Mouse (Mus musculus) erythroid progenitor cell, adult 5-6 weeks (primary cell): Measurements from ENCODE around the gene Txnrd1. TPM values are rescaled to one million over a fixed set of nuclear protein-coding genes. Genes with fewer than 3 reads are reported as not detected.

Experiments
- ATAC-seq: replicated peaks from 2 replicates; pipeline ENCODE4 v1.8.0; 2016; ENCODE audit warnings: moderate number of reproducible peaks, mild to moderate bottlenecking, moderate TSS enrichment, inconsistent platforms; ENCODE audit not compliant: poor library complexity, low FRiP score, severe bottlenecking
- total RNA-seq, 2 experiments: library from RNA; stranded (forward) in 1 of 2; stranded (reverse) in 1 of 2; fragments of 150-400 nt in 1 of 2; fragments of 186-747, 209-891 nt in 1 of 2; gene quantifications; 2 replicates each; pipeline versions ENCODE4 v1.2.3 to v1.2.4; 2015 to 2017; ENCODE audit warnings: low replicate concordance in 2 of 2

Txnrd1 gene
- total RNA-seq, 2 experiments from 2014 or later, result 38.1 to 56.8 TPM

DNA sequence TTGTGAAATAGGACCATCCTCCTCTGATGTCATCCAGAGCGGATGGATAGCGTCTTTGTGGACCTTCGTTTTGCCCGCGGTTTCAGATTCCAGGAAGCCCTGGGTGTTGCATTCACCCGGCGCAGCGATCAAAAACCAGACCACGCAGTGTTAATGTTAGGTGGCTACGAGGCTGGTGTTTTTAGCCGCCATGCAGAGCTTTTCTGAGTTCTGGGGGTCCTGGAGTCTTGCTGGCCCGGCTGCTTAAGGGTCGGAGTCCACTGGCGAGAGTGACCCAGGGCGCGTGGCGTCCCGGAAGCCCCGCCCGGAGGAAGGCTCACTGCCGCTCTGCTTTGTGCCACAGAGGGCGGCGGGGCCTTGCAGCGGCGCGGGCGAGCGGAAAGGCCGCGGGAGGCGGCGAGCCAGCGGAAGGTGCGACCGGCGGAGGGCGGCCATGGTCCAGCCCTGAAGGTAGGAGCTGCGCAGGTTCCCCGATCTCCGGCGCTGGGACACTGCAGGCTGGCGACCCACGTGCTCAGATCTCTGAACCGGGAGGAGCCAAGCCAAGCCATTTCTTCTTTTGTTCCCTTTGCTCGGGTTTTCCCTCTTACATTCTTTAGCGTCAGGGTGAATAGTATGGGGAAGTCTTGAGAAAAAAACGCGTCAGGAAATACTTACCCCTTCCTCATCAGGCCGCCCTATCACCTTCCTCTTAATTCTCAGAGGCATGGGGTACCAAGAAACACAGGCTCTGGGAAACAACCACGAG lies 26.6 kb downstream of the Txnrd1 start:
- ATAC-seq, result peak; percentile 67

DNA sequence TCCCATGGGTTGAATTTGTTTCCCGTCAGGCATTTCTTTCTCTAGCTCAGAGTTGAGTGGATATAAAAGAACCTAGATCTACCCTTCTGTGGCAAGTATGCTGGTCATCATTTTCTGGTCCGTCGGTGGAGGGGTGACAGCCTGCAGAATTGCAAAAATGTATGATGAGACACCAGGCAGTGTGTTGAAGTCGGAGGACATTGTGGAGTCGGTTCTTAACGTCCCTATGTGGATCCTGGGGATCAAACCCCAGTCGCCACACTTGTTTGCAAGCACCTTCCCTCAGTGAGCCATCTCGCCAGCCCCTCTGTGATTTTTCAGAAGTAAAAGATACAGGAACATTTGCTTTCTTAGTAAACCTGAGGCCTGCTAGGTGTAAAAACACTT lies 27.2 kb downstream of the Txnrd1 start:
- no peak for ATAC-seq

DNA sequence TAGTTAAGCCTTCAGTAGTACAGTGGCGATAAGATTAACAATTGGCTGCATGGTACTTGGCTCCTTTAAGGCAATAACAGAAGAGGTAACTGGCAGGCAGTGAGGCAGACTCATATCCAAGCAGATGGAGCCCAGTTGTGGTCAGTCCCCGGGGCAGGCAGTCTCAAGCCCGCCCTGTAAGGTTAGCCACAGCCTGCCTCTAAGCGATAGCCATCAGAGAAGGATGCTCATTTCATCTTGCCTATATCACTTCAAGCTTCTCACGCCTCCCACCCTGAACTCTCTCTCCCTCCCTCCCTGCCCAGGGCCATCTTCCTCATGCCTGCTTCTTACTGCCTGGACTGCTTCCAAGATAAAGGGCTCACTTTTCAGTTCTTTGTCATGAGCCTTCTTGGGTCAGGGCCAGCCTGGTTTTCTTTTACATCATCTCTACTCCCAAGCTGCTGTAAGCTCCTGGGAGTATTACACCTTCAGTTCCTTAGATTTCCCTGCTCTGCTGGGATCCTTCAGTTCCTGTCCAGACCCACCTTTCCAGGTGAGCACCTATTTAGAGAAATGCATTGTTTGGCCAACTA lies 29.4 kb downstream of the Txnrd1 start:
- ATAC-seq, result no peak

DNA sequence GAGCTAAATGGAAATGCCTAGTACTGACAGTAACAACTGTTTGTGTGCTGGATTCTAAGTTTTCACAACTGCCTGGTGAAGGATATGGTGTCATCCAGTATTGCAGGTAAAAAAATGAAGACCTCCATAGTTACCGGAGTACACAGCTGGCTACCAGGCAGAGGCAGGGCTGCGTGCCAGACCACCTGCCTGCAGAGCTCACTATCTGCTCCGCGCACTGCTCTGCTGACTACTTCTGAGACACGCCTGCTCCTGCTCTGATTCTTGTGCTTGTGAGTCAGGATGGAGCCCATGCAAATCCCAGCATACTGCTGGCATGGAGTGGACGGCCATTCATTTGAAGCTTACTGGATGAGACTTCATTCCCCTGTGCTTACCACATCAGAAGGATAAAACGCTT lies 30.1 kb downstream of the Txnrd1 start:
- no peak for ATAC-seq

DNA sequence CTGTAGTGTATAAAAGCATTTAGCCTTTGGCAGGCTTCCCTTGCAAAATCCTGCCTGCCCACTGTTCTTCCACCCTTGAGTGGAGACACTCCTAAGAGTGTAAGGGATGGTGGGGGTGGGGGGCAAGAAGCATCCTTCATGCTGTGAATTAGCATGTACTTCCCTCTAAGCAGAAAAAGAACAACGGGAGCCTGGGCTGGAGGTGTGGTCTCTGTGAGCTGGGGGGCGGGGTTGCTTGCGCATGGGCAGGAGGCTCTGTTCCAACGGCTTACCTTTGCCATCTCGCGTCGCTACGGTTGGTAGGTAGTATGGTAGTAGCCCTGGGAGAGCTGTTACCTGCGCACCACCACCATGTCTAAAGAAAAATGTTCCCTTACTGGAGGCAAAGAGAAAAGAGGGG lies 32.6 kb downstream of the Txnrd1 start, which contains the start of gene Eid3:
TSS of gene Eid3 (plus strand) at position 271 of the 400 bp plus-strand sequence.
- no peak for ATAC-seq

DNA sequence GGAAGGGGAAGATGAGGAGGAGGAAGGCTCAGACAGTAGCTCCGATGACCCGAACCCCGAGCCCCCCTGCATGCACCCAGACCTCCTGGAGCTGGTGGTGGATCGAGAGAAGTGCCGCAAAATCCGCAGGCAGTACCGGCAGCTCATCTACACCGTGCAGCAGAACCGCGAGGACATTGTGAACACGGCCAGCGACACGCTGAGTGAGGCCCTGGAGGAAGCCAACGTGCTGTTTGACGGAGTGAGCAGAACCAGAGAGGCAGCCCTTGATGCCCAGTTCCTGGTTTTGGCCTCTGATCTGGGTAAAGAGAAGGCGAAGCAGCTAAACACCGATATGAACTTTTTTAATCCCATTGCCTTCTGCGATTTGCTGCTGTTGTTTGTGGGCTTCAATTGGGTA lies 33.1 kb downstream of the Txnrd1 start:
- no peak for ATAC-seq

DNA sequence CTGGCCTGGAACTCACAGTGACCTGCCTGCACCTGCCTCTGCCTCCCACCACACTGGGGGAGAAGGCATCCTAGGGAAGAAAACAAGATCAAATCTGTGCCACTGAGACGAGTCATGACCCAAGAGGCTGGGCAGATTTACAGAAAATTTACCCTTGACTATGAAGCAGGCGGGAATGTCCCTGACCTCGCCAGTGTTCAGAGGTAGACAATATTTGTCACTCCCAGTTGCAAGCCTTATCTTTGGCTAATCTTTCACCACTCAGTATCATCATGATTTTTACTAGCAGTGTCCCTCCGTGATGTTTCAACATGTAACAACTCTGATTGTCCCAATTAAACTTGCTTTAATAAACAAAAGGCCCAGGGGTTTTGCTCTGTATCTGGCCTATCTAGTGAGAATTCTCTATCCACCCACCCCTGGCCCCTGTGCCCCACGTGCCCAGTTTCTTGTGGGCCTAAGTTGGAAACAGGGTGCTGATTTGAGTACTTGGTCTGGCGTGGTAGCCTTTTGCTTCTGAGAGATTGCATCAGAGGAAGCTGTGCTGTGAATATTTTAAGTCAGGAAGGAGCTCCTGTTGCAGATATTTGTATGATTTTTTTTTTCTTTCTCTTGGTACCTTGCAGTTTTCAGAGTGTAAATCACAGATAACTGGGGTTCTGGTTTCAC lies 34.8 kb downstream of the Txnrd1 start:
- no peak for ATAC-seq

DNA sequence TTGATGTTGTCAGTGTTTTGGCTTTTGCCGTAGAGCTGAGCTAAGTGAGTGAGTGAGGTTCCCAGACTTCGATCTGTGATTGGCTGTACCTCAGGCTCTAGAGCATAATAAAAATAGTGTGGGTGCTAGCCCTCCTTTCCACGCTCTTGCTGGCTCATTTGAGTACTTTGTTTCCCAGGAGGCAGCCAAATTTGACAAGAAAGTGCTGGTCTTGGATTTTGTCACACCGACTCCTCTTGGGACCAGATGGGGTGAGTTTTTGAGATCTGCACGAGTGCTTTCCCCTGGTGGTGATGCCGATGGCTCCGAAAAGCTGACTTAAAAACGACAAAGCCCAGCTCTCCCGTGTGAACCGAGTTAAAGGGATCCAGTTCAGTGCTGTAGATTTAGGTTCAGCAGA lies 41.7 kb downstream of the Txnrd1 start:
- no peak for ATAC-seq

DNA sequence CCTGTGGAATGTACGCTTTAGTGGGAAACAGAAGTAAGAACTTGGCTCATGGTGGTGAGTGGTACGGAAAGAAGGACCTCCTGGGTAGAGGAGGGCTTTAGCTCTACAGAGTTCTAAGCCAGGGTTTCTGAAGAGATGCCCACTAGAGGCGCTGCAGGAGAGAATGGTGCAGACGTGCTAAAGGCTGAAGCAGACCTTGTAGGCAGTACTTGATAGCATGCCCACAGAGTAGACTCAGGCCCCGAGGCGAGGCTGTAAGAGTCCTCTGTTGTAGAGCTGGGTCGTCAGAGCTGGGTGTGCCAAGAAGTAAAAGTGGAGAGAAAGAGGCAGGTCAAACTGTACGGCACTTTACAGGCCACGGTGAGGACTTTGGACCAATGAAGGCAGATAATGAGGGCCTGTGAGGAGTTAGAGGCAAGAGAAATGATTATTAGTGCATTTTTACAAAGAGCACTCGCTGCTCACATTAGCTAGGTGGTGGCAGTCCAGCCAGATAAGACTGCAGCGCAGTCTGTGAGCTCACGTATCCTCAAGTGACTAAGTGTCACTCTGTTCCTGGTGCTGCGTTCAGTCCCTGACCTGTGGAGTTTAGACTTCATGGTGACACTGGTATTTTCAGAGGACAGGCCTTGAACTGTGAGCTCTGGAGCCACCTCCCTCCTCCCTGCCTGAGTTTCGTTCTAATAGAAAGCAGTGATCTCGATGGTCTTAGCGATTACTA lies 42.5 kb downstream of the Txnrd1 start:
- ATAC-seq, result no peak

DNA sequence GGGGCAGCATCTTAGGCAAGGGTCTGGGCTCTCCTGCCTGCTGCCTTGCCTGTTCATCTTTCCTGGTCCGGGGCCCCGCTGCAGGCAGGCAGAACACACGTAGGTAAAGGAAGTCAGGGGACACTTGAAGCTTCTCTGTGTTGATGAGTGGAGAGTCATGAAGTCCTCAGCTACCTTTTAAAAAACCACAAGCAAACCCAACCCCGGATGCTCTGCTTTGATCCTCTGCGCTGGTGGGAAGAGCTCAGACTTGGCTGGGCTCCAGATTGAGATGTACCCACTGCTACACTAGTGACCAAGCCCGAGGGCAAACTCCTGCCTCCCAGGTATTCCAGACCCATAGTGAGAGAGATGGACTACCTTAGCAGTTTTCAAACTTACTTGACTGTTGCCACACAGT lies 53.6 kb downstream of the Txnrd1 start:
- no peak for ATAC-seq

DNA sequence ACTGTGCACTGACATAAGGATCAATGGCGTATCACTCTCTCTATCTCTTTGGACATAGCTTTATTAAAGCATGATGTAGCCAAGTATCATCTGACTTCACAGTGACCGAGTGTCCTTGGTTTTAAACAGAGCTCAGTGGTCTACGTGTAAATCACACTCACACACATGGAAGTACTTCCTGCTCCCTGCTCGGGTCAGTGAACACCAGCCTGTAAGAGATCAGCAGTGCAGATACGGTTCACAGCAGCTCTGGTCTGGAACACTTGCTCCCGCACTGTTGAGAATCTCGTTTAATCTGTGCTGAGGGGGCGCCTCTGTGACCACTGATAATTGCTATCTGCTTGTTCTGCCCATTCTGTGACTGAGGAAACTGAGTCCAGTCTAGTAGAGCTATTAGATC lies 54.8 kb downstream of the Txnrd1 start:
- no peak for ATAC-seq

DNA sequence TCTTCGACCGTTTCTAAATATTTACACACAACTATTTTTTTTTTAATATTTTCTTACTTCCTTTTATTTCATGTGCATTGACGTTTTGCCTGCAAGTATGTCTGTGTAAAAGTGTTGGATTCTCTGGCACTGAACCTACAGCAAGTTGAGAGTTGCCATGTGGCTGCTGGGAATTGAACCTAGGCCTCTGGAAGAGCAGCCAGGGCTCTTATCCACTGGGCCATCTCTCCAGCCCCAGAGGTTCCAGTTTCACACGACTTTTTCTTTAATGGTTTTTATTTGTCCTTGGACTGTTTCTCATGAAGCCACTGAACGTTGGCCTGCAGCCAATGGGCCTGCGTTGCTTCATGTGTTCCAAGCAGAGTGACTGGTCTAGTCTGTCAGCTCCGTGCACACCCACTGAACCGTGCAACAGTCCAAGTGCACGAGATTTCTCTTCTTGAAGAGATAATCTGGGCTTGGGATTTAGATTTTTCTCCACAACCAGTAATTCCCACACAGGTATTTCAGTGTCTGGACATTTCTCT lies 55.8 kb downstream of the Txnrd1 start:
- ATAC-seq, result no peak

DNA sequence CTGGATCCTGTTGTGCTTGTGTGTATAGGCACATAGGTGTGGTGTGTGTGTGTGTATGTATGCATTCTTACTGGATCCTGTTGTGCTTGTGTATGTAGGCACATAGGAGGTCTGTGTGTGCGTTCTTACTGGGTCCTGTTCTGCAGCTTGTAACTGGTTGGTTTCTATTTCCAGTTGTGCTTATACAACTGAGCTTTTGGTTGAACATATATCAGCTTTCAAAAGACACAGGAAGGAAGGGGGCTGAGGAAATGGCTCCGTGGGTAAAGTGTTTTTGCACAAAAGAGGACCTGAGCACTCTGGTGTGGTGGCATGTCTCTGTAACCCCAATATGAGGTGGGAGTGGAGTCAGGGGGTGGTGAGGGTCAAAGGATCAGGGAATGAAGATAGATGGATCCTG lies 57.2 kb downstream of the Txnrd1 start:
- ATAC-seq, result no peak

DNA sequence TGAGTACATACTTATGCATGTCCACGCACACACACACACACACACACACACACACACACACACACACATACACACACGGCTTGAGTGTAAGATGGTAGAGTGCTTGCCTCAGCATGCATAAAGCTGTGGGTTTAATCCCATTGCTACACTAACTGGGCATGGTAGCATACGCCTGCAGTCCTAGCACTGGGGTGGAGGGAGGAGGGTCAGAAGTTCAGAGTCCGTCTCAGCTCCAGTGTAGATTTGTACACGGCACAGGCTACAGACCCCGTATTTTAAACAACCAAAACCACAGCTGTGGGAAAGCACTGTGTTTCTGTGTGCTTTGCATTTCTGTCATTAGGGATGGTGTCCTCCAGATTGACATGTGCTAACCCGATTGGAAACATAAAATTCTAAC lies 57.7 kb downstream of the Txnrd1 start:
- no peak for ATAC-seq

DNA sequence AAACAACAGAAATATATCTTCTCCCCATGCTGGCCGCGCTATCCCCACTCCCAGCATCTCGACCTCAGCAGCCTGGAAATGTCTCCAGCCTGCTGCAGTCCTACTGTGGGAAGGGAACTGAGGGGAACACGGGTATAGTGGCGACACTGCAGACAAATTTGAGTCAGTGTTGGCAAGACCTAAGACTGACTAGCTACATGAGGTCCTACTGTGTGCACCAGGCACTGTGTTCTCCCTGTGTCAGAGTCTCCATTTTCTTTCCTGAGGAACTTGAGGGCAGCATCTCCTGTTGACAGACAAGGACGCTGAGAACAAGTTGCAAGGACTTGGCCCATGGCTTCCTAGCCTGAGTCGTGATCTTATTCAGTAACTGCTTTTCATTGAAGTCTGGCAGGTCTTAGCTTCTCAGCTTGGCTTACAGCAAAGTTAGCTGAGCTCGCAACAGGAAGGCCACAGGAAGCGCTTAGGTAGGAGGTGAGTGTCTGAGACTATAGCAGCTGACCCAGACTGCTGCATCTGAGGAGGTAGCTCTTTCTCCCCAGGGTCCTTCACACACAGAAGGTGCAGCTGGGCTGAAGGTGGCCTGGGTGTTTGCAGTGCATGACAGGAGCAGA lies 58.8 kb downstream of the Txnrd1 start:
- no peak for ATAC-seq

DNA sequence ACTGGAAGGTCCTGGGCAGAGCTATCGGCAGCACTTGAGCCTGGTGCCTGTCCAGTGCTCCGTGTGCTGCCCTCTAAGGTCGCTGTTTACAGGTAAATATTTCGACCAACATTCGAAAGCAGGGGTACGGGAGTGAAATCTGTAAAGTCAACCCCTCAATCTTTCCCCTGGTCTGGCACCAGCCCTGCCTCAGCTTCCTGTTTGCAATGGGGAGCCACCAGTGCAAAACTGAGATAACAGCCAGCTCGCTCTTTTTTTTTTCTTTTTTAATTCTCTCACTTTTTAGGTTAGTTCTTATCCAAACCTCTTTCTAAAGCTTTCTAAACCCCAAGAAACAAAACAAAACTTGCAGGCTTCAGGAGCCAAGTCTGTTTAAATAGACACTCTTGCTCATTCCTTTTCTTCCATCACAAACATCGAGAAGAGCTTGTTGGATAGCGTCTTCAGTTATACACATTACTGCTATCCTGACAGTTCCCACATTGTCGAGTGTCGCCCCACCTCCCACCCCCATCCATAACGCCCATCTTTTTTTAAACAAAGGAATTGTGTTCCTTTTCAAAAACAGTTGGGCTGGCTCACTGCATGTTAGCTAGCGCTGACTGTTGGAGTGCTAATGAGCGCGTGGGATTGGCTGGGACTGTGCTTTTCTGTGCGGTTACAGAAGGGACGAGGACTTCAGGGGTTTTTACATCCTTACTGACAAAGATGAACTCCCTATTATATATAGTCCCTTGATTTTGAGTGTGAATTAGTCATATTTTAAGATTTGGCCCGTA lies 60.3 kb downstream of the Txnrd1 start:
- no peak for ATAC-seq

DNA sequence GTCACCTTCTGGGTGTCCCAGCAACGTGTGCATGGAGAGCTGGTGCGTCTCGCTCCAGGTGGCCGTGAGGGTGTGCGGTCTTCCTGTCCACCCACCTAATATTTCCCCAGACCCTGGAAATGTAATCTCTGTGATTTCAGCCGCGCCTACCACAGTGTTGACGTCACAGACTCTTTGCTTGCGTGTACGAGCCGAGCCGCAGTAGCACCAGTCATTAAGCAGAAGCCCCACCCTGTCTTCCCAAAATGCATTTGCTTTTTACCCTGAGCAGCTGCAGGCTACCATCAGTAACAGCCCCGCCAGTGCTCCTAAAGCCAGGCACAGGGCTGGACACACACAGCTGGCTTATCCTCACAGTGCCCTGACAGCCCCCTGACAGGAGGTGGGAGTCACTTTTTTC lies 64.2 kb downstream of the Txnrd1 start:
- ATAC-seq, result no peak

DNA sequence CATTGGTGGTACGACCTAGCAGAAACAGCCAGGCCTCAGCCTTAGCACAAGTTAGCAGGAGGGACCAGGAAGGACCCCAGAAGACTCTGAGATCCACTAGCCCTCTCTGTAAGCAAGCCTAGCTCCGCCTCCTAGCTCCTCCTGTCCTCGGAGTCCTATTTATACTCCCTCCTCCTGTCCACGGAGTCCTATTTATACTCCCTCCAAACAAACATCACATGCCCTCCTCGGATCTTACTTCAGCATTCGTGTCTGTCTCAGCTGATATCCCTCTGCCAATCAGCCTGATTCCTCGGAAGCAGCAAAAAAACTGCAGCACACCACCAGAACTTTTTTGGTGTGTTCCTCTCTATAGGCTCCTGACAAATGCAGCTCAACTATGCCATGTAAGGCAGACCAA lies 65.1 kb downstream of the Txnrd1 start:
- ATAC-seq, result no peak

DNA sequence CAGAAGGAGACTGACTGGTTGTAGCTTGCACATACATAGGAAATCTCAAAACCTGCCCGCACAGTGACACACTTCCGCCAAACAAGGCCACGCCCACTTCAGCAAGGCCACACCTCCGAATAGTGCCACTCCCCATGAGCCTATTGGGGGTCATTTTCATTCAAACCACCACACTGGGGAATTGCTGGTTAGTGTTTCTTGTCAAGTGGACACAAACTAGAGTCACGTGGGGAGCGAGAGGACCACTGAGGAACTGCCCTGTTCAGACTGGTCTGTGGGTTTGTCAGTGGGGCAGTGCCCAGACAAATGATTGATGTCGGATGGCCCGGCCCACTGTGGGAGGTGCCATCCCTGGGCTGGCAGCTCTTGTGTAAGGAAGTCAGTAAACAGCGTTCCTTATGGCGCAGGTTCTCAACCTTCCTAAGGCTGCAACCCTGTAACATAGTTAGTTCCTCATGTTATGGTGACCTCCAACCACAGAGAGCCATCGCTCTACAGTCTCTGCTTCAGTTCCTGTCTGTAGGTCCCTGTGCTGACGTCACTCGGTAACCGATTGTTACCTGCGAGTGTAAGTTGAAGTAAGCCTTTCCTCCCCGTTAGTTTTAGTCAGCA lies 66.2 kb downstream of the Txnrd1 start:
- peak; percentile 76 for ATAC-seq
